Mouse (Mus musculus): Measurements from ENCODE around the gene Gm8050.
"Not testable (repeated sequence)": the region's sequence is repeated elsewhere in the genome, so short reads cannot be mapped to it uniquely, and the experiment has no call there.

Gm8050 gene

GRCm38 (mm10) chr14:6720151-6720550, at the start of gene Gm8050:
Gene Gm8050, minus strand, starts transcription at chr14:6720251.
- not testable (repeated sequence) for DNase-seq (ENCODE audit: low spot score)

- DNase-seq (ENCODE audit: low spot score), result not testable (repeated sequence)
Measured at GRCm38 (mm10) chr14:6757231-6757536, 37.1 kb upstream of the Gm8050 start.

DNA sequence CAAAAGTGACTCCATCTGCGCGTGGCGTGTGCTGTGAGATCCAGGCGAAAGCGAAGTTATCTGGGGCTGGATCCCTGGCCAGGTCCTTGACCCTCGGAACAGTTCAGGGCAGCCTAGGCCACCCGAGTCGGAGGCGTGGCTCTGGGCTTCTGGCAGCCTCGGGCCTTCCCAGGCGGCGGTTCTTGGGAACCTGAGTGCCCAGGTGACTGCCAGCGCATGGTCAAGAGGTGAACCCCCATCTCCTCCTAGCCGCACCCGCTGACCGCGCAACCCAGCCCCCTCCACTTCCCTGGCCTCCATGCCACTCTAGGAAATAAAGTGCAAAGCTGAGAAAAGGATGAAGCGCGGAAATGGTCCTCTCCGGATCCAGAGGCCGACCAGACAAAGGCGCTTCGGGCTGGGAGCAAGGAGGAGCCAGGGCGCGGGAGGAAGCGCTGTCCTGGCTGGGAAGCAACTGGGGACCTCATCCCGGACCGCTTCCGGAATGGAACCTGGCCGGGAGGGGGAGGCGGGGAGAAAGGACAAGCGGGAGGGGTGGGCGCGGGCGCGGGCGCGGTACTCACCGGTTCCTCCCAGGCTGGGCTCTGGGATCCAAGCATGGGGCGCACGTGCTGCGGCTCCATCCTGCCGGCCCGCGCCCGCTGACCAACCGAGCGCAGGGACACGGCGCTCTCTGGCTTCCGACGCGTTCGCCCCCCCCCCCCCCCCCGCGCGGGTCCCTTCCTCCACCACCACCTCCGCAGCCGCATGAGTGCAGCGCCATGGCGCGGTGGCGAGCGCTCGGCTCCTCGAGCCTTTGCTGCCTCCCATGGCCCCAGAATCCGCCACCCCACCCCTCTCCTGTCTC, 36.6 kb upstream of the Gm8050 start:
- DNase-seq (ENCODE audit: low spot score), result not testable (repeated sequence)

GRCm38 (mm10) chr14:6742232-6742631, 22.2 kb upstream of the Gm8050 start, which contains the start of gene Gm3636:
Gene Gm3636, minus strand, starts transcription at chr14:6742332.
- DNase-seq (ENCODE audit: low spot score), result not testable (repeated sequence)

DNA sequence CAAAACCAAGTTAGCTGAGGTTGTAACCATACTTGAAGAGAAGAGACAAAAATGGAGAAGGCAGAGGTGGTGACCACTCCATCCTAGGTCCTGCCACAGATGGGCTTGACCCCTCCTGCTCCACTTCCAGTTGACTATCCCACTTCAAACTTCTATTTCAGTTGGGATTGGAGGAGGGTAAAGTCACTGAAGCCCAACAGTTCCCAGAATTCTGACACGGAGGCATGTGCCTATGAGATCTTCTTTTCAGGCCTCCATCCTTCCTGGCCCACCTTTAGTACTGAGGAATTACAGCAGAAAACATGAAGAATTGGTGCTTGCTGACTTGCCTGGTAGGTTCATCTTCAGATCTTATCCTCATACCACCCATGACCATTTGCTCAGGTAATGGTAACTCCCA, 36.0 kb downstream of the Gm8050 start, which contains the start of gene Gm10251:
Gm10251 (minus strand) TSS at position 101 of the 400 bp plus-strand sequence.
- DNase-seq (ENCODE audit: low spot score), result not testable (repeated sequence)
